Mouse (Mus musculus) MEL (cell line): Measurements from ENCODE around the gene Ccl28. TPM values are rescaled to one million over a fixed set of nuclear protein-coding genes. Genes with fewer than 3 reads are reported as not detected.

Source experiments
- DNase-seq: peaks from one replicate; pipeline ENCODE4 v3.0.0; 2011; ENCODE audit warnings: low read depth, low spot score
- H3K27ac ChIP-seq: 2 replicates; pipeline ENCODE4 v1.5.1; 2012; ENCODE audit warnings: low read depth, mild to moderate bottlenecking, control low read depth, low read length, moderate library complexity; ENCODE audit not compliant: control insufficient read depth
- H3K27me3 ChIP-seq, 2 experiments: fragments of 150-350 bp in 1 of 2; sonication (generic) in 1 of 2; 2 replicates each; pipeline ENCODE4 v1.6.1; 2012; ENCODE audit warnings: low read length in 2 of 2, mild to moderate bottlenecking in 2 of 2, improper control_type of control experiment in 1 of 2, moderate library complexity in 1 of 2; ENCODE audit not compliant: insufficient read depth in 2 of 2, control insufficient read depth in 1 of 2
- H3K36me3 ChIP-seq, 2 experiments: 2 replicates each; pipeline ENCODE4 v1.6.1; 2012 to 2014; ENCODE audit warnings: low read length in 2 of 2, improper control_type of control experiment in 1 of 2, inconsistent platforms in 1 of 2, mild to moderate bottlenecking in 1 of 2; ENCODE audit not compliant: insufficient read depth in 2 of 2, control insufficient read depth in 1 of 2
- H3K4me1 ChIP-seq, 2 experiments: fragments of 150-350 bp in 1 of 2; sonication (generic) in 1 of 2; 2 replicates each; pipeline ENCODE4 v1.6.1; 2012; ENCODE audit warnings: low read length in 2 of 2, improper control_type of control experiment in 1 of 2, mild to moderate bottlenecking in 1 of 2; ENCODE audit not compliant: insufficient read depth in 2 of 2, control insufficient read depth in 1 of 2
- H3K4me3 ChIP-seq, 2 experiments: fragments of 150-350 bp in 1 of 2; sonication (generic) in 1 of 2; 2 replicates each; pipeline ENCODE4 v1.5.1; 2012; ENCODE audit warnings: low read depth in 2 of 2, low read length in 2 of 2, mild to moderate bottlenecking in 2 of 2, moderate library complexity in 2 of 2, control low read depth in 1 of 2, improper control_type of control experiment in 1 of 2; ENCODE audit not compliant: control insufficient read depth in 1 of 2, insufficient read depth in 1 of 2
- H3K79me2 ChIP-seq: 2 replicates; pipeline ENCODE4 v1.6.1; 2012; ENCODE audit warnings: mild to moderate bottlenecking, low read length, moderate library complexity; ENCODE audit not compliant: control insufficient read depth, poor library complexity, insufficient read depth
- H3K9ac ChIP-seq: 2 replicates; pipeline ENCODE4 v1.6.1; 2012; ENCODE audit warnings: low read depth, mild to moderate bottlenecking, control low read depth, low read length, moderate library complexity; ENCODE audit not compliant: control insufficient read depth, poor library complexity, severe bottlenecking
- H3K9me3 ChIP-seq: fragments of 150-350 bp; sonication (generic); replicated peaks from 2 replicates; pipeline ENCODE4 v1.6.1; 2012; ENCODE audit warnings: mild to moderate bottlenecking, low read length, improper control_type of control experiment, moderate library complexity; ENCODE audit not compliant: insufficient read depth
- BHLHE40 ChIP-seq: IDR thresholded peaks from 2 replicates; pipeline ENCODE4 v1.6.1; 2012; ENCODE audit warnings: low read depth, mild to moderate bottlenecking, inconsistent platforms, low read length, improper control_type of control experiment, borderline replicate concordance
- CHD1 ChIP-seq: IDR thresholded peaks from 2 replicates; pipeline ENCODE4 v1.6.1; 2012; ENCODE audit warnings: low read depth, mild to moderate bottlenecking, inconsistent platforms, low read length, improper control_type of control experiment
- CHD2 ChIP-seq: IDR thresholded peaks from 2 replicates; pipeline ENCODE4 v1.6.1; 2011; ENCODE audit warnings: low read length, improper control_type of control experiment
- E2F4 ChIP-seq: IDR thresholded peaks from 2 replicates; pipeline ENCODE4 v1.6.1; 2011; ENCODE audit warnings: low read depth, low read length, improper control_type of control experiment, borderline replicate concordance
- ELF1 ChIP-seq: IDR thresholded peaks from 2 replicates; pipeline ENCODE4 v1.6.1; 2014; ENCODE audit warnings: low read depth, mild to moderate bottlenecking, inconsistent platforms, low read length, improper control_type of control experiment, moderate library complexity
- EP300 ChIP-seq, 2 experiments: IDR thresholded peaks; 2 replicates each; pipeline ENCODE4 v1.6.1; 2011; ENCODE audit warnings: improper control_type of control experiment in 2 of 2, low read length in 2 of 2, low read depth in 1 of 2, mild to moderate bottlenecking in 1 of 2
- GABPA ChIP-seq: IDR thresholded peaks from 2 replicates; pipeline ENCODE4 v1.6.1; 2012; ENCODE audit warnings: low read depth, mild to moderate bottlenecking, inconsistent platforms, low read length, improper control_type of control experiment, moderate library complexity
- GATA1 ChIP-seq: IDR thresholded peaks from 2 replicates; pipeline ENCODE4 v1.6.1; 2011; ENCODE audit warnings: low read depth, low read length, improper control_type of control experiment
- JUND ChIP-seq: IDR thresholded peaks from 2 replicates; pipeline ENCODE4 v1.6.1; 2011; ENCODE audit warnings: low read depth, mild to moderate bottlenecking, improper control_type of control experiment, low read length
- KAT2A ChIP-seq: conservative IDR thresholded peaks from 2 replicates; pipeline ENCODE4 v1.6.1; 2012; ENCODE audit warnings: low read depth, low read length, improper control_type of control experiment, inconsistent platforms
- MAX ChIP-seq: IDR thresholded peaks from 2 replicates; pipeline ENCODE4 v1.6.1; 2011; ENCODE audit warnings: low read length, improper control_type of control experiment
- MEF2A ChIP-seq: IDR thresholded peaks from 2 replicates; pipeline ENCODE4 v1.6.1; 2014; ENCODE audit warnings: low read depth, mild to moderate bottlenecking, inconsistent platforms, low read length, improper control_type of control experiment; ENCODE audit not compliant: poor library complexity, insufficient replicate concordance, severe bottlenecking; ENCODE audit errors: extremely low read depth
- MXI1 ChIP-seq: IDR thresholded peaks from 2 replicates; pipeline ENCODE4 v1.6.1; 2011; ENCODE audit warnings: mild to moderate bottlenecking, low read depth, low read length, improper control_type of control experiment
- MYC ChIP-seq: IDR thresholded peaks from 2 replicates; pipeline ENCODE4 v1.6.1; 2011; ENCODE audit warnings: low read depth, mild to moderate bottlenecking, low read length, improper control_type of control experiment, moderate library complexity
- NELFE ChIP-seq: IDR thresholded peaks from 2 replicates; pipeline ENCODE4 v1.6.1; 2011; ENCODE audit warnings: low read depth, low read length, improper control_type of control experiment
- NRF1 ChIP-seq: IDR thresholded peaks from 2 replicates; pipeline ENCODE4 v1.6.1; 2014; ENCODE audit warnings: low read depth, mild to moderate bottlenecking, inconsistent platforms, low read length, improper control_type of control experiment, moderate library complexity; ENCODE audit not compliant: poor library complexity, insufficient read depth, severe bottlenecking
- POLR2AphosphoS2 ChIP-seq: IDR thresholded peaks from 2 replicates; pipeline ENCODE4 v1.6.1; 2011; ENCODE audit warnings: low read length, improper control_type of control experiment
- POLR2AphosphoS5 ChIP-seq: IDR thresholded peaks from 2 replicates; pipeline ENCODE4 v1.6.1; 2012; ENCODE audit warnings: low read depth, borderline replicate concordance, mild to moderate bottlenecking, inconsistent platforms, low read length, moderate library complexity, mixed read lengths
- RAD21 ChIP-seq: IDR thresholded peaks from 2 replicates; pipeline ENCODE4 v1.6.1; 2011; ENCODE audit warnings: mild to moderate bottlenecking, low read depth, low read length, improper control_type of control experiment
- TAL1 ChIP-seq: IDR thresholded peaks from 2 replicates; pipeline ENCODE4 v1.6.1; 2012; ENCODE audit warnings: mild to moderate bottlenecking, inconsistent platforms, low read length, moderate library complexity, mixed read lengths
- UBTF ChIP-seq: IDR thresholded peaks from 2 replicates; pipeline ENCODE4 v1.6.1; 2012; ENCODE audit warnings: low read depth, mild to moderate bottlenecking, inconsistent platforms, low read length, improper control_type of control experiment, moderate library complexity, borderline replicate concordance; ENCODE audit not compliant: insufficient read depth
- USF1 ChIP-seq: IDR thresholded peaks from 2 replicates; pipeline ENCODE4 v1.6.1; 2014; ENCODE audit warnings: low read depth, mild to moderate bottlenecking, inconsistent platforms, low read length, improper control_type of control experiment, moderate library complexity
- USF2 ChIP-seq, 2 experiments: IDR thresholded peaks; 2 replicates each; pipeline ENCODE4 v1.6.1; 2011 to 2012; ENCODE audit warnings: improper control_type of control experiment in 2 of 2, low read length in 2 of 2, borderline replicate concordance in 1 of 2, inconsistent platforms in 1 of 2, low read depth in 1 of 2, mild to moderate bottlenecking in 1 of 2; ENCODE audit not compliant: insufficient read depth in 1 of 2
- ZC3H11A ChIP-seq: IDR thresholded peaks from 2 replicates; pipeline ENCODE4 v1.6.1; 2012; ENCODE audit warnings: low read depth, mild to moderate bottlenecking, inconsistent platforms, low read length, improper control_type of control experiment
- ZKSCAN1 ChIP-seq: IDR thresholded peaks from 2 replicates; pipeline ENCODE4 v1.6.1; 2012; ENCODE audit warnings: low read depth, mild to moderate bottlenecking, inconsistent platforms, low read length, improper control_type of control experiment, moderate library complexity
- ZMIZ1 ChIP-seq: IDR thresholded peaks from 2 replicates; pipeline ENCODE4 v1.6.1; 2012; ENCODE audit warnings: low read depth, mild to moderate bottlenecking, inconsistent platforms, low read length, improper control_type of control experiment, moderate library complexity
- ZNF384 ChIP-seq: IDR thresholded peaks from 2 replicates; pipeline ENCODE4 v1.6.1; 2012; ENCODE audit warnings: low read depth, mild to moderate bottlenecking, inconsistent platforms, low read length, improper control_type of control experiment
- polyA plus RNA-seq, 2 experiments: library from polyadenylated mRNA; stranded (reverse) in 1 of 2; unstranded in 1 of 2; fragments of >175 nt in 1 of 2; fragments of >200 nt in 1 of 2; gene quantifications; 2 replicates each; pipeline versions ENCODE4 v1.2.1 to v1.2.4; 2012; ENCODE audit warnings: low replicate concordance in 2 of 2, low read depth in 1 of 2; ENCODE audit not compliant: insufficient read length in 2 of 2, insufficient read depth in 1 of 2, missing spikeins in 1 of 2
- total RNA-seq: library from RNA; depleted of rRNA; stranded (reverse); fragments of 300-350 nt; gene quantifications from 2 replicates; pipeline ENCODE4 v1.2.3, GENCODE M21; 2012

Ccl28 gene
- total and polyA plus RNA-seq, 3 experiments: not detected

- no peaks in the 10 kb centered on the region for H3K9me3 ChIP-seq
- no peaks in the 10 kb centered on the region; a peak in 1 of 4 replicates for H3K27me3 ChIP-seq
- DNase-seq: no peak
- no peaks in the 10 kb centered on the region for H3K36me3 ChIP-seq
- no peak overlapping the region for H3K27ac ChIP-seq
- no peaks in the 10 kb centered on the region for H3K4me1 ChIP-seq
- H3K9ac ChIP-seq: no peak overlapping the region
- no peaks in the 10 kb centered on the region for H3K79me2 ChIP-seq
- H3K4me3 ChIP-seq: no peak overlapping the region
- TF ChIP-seq USF2 (IDR thresholded peaks at IDR 0.05; ENCODE audit: borderline replicate concordance in 1 of 2, insufficient read depth in 1 of 2, low read depth in 1 of 2, low read length in 2 of 2) (no peak), ZNF384 (no peak), RAD21 (no peak), NELFE (no peak), MAX (no peak), GABPA (no peak), USF1 (no peak), MYC (no peak), BHLHE40 (no peak), POLR2AphosphoS2 (no peak), KAT2A (no peak)
These were observed 55.2 kb downstream of the Ccl28 start for GRCm38 (mm10) chr13:119678794-119679193.

- no peak overlapping the region for H3K27ac ChIP-seq
- no peak overlapping the region for H3K9ac ChIP-seq
- H3K79me2 ChIP-seq: no peaks in the 10 kb centered on the region
- no peaks in the 10 kb centered on the region for H3K36me3 ChIP-seq
- no peak for TF ChIP-seq NRF1
- no peak for TF ChIP-seq GATA1
- TF ChIP-seq ELF1: no peak
- TF ChIP-seq CHD1: no peak
- no peak for TF ChIP-seq JUND
- no peak for TF ChIP-seq E2F4
- no peak for TF ChIP-seq EP300 (IDR thresholded peaks at IDR 0.05; ENCODE audit: low read depth in 1 of 2, low read length in 2 of 2)
- no peak for TF ChIP-seq BHLHE40
- no peak for TF ChIP-seq UBTF
- no peak for TF ChIP-seq MXI1
- no peak for TF ChIP-seq MAX
- no peak for TF ChIP-seq ZKSCAN1
- TF ChIP-seq ZC3H11A: no peak
- TF ChIP-seq MEF2A: no peak
- no peak for TF ChIP-seq POLR2AphosphoS5
- TF ChIP-seq ZMIZ1: no peak
- TF ChIP-seq CHD2: no peak
- TF ChIP-seq MYC: no peak
- no peak for TF ChIP-seq TAL1
- H3K4me1 ChIP-seq: no peaks in the 10 kb centered on the region
- H3K4me3 ChIP-seq: no peak overlapping the region
- H3K9me3 ChIP-seq: no peaks in the 10 kb centered on the region
- no peak for DNase-seq
- H3K27me3 ChIP-seq: no peaks in the 10 kb centered on the region; a peak in 1 of 4 replicates
These were observed 56.1 kb downstream of the Ccl28 start for GRCm38 (mm10) chr13:119679721-119680120.
